Mouse (Mus musculus) stomach, adult 2 months (tissue): ENCODE data around the gene Zfp202. TPM values are rescaled to one million over a fixed set of nuclear protein-coding genes. Genes with fewer than 3 reads are reported as not detected.

Experiments used
- polyA plus RNA-seq: library from polyadenylated mRNA; depleted of rRNA; stranded (reverse); fragments of >200 nt; gene quantifications from 2 replicates; pipeline ENCODE4 v1.2.3, GENCODE M21; 2012; rRNA removed

Gene Zfp202
- polyA plus RNA-seq = 0.09 and 0.30 TPM in 2 replicates

DNA sequence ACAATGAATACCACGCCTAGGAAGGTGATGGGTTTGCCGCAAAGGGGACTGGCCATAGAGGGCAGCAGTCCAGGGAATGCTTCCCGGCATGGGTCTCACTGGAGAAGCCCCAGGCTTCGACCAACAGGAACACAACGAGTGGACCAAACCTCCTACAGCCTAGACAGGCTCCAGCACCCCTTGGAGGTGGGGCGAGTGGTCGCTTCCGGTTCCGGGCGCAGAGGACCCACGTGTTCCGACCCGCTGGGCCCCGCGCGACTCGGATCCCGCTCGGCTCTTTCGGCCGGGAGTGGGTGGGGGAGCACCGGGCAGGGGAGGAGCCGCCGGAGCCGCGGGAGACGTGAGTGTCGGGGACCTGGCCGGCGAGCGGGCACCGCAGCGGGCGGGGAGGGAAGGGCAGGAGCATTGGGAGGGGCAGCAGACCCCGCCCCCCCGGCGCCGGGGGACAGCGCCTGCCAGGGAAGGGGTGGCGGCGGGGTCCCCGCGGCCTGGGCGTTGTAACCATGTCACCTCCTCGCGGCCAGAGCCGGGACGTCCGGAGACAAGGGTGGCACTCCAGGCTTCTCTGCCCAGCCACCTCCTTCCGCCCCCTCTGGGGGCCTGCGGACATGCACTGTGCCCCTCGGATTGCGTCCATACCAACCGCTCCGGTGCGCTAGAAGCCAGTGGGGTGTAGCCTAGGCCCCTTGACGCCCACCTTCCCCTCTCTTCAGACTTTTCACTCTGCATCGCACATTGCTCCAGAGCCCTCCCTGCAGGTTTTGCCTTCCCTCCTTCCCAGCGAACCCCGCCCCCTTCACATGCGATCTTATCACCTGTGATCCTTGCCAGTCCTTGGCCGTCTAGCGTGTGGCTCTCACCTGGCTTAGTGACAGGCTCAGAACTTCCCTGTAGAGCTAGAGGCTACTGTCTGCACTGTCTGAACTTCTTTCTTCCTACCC, at the start of gene Zfp202:
Gene Zfp202, plus strand, starts transcription at position 219 of the 941 bp plus-strand sequence.

DNA sequence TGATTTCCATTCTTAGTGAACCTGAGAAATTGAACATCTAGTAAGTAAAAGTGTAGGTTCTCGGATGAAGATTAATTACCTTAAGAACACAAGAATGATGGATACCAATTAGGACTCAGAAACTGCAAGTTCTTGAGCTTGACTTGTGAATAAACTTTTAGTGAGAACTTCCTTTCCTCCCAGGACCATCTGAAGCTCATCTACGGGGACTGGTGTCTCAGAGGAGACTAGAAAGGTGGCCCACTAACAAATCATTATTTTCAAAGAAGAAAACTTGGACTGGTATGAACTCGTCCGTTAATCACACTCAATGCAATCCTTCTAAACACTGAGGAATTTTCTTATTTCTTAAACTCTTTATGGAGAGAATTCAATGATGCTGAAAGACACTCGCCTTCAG, 11.5 kb upstream of the Zfp202 start, which contains the start of gene Olfr986:
Gene Olfr986, plus strand, starts transcription at position 301 of the 400 bp plus-strand sequence.

Other genes with a start within 250 kb of the Zfp202 start
- gene Olfr975, start 240.3 kb upstream of the Zfp202 start, polyA plus RNA-seq = 0.04 TPM in 1 of 2 replicates, not detected in the other
- not detected in 2 replicates for gene Olfr976, start 231.2 kb upstream of the Zfp202 start, polyA plus RNA-seq
- not detected in 2 replicates for gene Olfr978, start 200.2 kb upstream of the Zfp202 start, polyA plus RNA-seq
- gene Olfr979, start 188.9 kb upstream of the Zfp202 start, polyA plus RNA-seq = not detected in 2 replicates
- not detected in 2 replicates for gene Olfr980, start 182.7 kb upstream of the Zfp202 start, polyA plus RNA-seq
- not detected in 2 replicates for gene Olfr981, start 170.9 kb upstream of the Zfp202 start, polyA plus RNA-seq
- gene Olfr982, start 118.5 kb upstream of the Zfp202 start, polyA plus RNA-seq = not detected in 2 replicates
- gene Olfr983, start 98.7 kb upstream of the Zfp202 start, polyA plus RNA-seq = not detected in 2 replicates
- not detected in 2 replicates for gene Olfr984, start 78.1 kb upstream of the Zfp202 start, polyA plus RNA-seq
- gene Olfr985, start 62.1 kb upstream of the Zfp202 start, polyA plus RNA-seq = not detected in 2 replicates
- gene Tmem225, start 44.2 kb upstream of the Zfp202 start, polyA plus RNA-seq = not detected in 2 replicates
- gene Olfr986, start 11.4 kb upstream of the Zfp202 start, polyA plus RNA-seq = not detected in 2 replicates
- gene Scn3b, start 76.9 kb downstream of the Zfp202 start, polyA plus RNA-seq = 0.03 and 0.13 TPM in 2 replicates